Mouse (Mus musculus) bone marrow, adult 2 months (tissue): ENCODE results near the gene Ints5.

Experiments
- CTCF ChIP-seq: fragments of 200-500 bp; IDR thresholded peaks from 2 replicates; pipeline ENCODE4 v1.5.1; 2011; ENCODE audit warnings: low read length, control low read depth; ENCODE audit not compliant: control insufficient read depth, insufficient read depth
- POLR2A ChIP-seq: fragments of 200-500 bp; IDR thresholded peaks from 2 replicates; pipeline ENCODE4 v1.6.1; 2011; ENCODE audit warnings: low read depth, mild to moderate bottlenecking, control low read depth, low read length, borderline replicate concordance; ENCODE audit not compliant: control insufficient read depth

GRCm38 (mm10) chr19:8880311-8881033 is 12.3 kb upstream of the Ints5 start, which contains the start of gene Uqcc3:
- no peak; the same call in 1 of the 2 replicates for TF ChIP-seq CTCF
- TF ChIP-seq POLR2A, result peak; percentile 64
